Mouse (Mus musculus) 3134 (cell line): ENCODE measurements around the gene Mpp3.

Experiments used
- DNase-seq: peaks from one replicate; pipeline ENCODE4 v3.0.0-alpha.2; 2011; ENCODE audit warnings: low spot score; ENCODE audit not compliant: insufficient read length; ENCODE audit errors: extremely low read depth

Gene Mpp3

DNA sequence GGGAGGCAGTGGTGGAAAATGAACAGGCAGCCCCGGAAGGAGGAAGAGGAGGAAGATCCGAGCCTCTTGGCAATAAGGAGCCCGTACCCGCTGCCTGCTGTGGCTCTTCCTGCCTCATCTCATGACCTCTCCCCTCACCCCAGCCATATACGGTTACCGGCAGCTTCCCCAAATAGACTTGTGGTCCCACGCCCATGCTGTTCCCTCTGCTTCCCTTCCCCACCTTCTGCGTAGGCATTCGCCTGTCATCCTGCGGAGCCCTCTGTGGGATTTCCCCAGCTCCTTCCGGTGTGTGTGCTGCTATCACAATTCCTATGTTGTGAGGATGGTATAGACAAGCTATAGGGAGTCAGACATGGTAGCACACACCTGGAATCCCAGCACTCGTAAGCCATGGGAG is 46.4 kb downstream of the Mpp3 start:
- DNase-seq: no peak

DNA sequence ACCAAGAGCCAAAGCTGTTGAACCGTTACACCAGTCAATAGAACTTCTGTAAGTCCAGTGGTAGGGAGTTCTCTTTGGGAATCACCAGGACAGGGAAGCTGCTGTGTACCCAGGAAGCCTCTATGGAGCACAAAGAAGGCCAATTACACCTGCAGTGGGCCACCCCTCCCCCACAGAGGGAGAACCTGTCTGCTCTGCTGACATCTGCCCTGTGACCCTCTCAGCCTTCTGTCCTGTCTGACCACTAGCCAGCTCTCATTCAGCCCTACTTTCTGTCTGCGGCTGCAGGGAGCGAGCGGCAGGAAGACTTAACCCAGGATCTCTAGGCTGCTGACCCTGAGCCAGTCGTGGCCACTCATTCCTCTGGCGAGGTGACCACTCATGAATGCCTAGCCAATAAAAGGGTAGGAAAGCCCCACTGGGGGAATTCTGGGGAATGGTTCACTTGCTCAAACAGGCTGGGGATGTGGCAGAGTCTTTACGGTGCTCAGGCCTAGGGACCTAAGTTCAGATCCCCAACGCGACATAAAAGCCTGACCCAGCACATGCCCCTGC is 47.6 kb downstream of the Mpp3 start:
- DNase-seq: no peak

DNA sequence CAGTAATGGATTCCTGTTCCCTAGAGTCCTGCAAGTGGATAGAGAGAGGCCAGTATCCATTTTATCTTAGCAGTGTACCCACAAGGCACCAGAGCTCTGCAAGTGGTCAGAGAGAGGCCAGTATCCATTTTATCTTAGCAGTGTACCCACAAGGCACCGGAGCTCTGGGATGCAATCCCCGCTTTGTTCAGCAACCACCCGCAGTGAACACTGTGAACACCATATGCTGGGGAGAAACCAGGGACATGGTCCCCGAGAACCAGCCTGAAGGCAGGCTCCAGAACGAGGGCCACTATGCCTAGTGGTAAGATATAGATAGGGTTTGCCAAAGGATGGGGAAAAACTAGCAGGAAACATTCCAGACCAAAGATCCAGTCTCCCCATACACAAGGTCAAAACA is 49.1 kb downstream of the Mpp3 start:
- no peak for DNase-seq

- no peak for DNase-seq
Observed at GRCm38 (mm10) chr11:101976949-101977348, 51.3 kb downstream of the Mpp3 start.

DNA sequence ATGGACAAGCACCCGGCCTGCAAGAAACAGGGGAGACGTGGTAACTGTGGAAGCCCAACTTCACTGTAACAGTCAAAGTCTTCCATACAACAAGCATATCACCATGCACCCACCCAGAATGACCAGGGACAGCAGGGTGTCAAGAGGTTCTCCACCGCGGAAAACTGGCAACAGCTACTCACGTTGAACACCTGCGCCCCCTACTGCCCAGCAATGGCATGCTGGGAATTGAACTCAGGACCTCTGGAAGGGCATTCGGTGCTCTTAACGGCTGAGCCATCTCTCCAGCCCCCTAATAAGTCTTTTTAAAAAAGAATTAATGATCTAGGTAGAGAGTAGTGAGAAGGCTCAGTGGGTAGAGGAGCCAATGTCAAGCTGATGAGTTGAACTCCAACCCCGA is 53.3 kb downstream of the Mpp3 start:
- DNase-seq: no peak

- no peak for DNase-seq
Observed at GRCm38 (mm10) chr11:101974181-101974580, 54.1 kb downstream of the Mpp3 start.

- DNase-seq: no peak
Observed at GRCm38 (mm10) chr11:101973496-101973895, 54.8 kb downstream of the Mpp3 start.

DNA sequence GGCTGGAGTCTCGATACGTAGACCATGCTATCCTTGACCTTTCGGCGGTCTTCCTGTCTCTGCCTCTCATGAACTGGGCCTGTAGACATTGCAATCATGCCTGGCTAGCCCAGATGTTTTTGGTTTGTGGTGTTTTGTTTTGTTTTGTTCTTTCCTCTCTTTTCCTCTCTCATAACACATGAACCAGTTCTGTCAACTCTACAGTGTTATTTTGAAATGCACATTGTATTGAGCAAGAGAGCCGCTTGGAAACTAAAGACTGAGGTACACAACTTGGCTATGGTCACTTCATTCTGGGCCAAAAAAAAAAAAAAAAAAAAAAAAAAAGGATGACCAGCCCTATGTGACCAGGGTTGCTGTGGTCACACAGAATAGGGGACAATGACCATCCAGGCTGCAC is 55.6 kb downstream of the Mpp3 start:
- no peak for DNase-seq

DNA sequence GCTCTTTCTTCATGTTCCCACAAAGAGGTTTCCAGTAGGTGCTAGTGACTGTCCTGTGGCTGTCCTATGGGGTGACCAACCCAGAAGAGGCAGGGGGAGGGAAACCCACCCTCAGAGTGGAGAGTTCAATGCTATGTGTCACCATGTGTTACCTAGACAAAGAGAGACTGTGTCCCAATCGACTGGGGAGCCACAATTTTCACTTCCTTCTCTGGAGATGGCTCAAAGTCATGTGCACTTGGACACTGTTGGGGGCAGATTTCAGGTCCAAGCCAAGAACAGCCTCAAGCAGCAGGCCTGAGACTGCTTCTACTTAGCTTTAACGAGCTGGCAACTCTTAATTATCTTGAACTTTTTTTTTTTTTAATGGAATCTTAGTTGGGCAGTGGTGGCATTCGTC is 56.2 kb downstream of the Mpp3 start:
- no peak for DNase-seq

DNA sequence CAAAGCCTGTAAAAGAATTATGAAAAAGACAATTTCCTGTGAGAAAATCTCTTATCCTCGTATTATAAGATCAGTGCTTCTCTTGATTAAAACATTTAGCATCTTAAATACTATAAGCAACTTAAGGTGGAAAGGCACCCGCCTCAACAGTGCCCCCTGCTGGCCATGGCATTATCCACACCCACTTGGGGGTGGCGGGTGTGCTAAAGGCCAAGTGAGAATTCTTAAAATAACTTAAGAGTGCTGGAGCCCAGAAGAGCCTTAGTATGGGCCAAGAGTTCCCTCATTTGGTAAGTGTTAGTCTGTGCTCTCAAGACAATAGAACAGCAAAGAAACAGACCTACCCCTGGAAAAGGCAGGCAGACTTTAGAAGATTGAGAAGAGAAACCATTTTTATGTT is 56.9 kb downstream of the Mpp3 start:
- DNase-seq: peak; percentile 52

DNA sequence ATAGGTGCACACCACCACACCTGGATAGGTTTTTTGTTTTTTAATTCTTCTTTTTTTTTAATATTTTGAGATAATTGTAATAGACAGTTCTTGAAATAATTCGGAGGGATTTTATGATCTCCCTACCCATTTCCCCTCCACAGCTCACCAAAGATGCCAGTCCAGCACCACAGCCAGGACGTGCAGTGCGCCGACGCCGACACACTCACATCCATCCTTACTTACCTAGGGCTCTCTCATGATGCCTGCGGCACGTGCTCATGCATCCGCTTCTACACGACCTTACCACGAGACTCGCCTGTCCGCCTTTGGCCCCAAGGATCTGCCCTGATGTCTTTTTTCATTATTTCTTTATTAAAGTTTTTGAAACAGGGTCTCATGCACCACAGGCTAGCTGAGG is 58.4 kb downstream of the Mpp3 start:
- DNase-seq: no peak

- peak; percentile 40 for DNase-seq
Observed at GRCm38 (mm10) chr11:101968791-101969190, 59.5 kb downstream of the Mpp3 start.

- no peak for DNase-seq
Observed at GRCm38 (mm10) chr11:101968311-101968710, 60.0 kb downstream of the Mpp3 start.

GRCm38 (mm10) chr11:101966965-101967614 is 61.2 kb downstream of the Mpp3 start, which contains the start of gene Sost:
Gene Sost (minus strand): TSS chr11:101967015.
- no peak for DNase-seq

DNA sequence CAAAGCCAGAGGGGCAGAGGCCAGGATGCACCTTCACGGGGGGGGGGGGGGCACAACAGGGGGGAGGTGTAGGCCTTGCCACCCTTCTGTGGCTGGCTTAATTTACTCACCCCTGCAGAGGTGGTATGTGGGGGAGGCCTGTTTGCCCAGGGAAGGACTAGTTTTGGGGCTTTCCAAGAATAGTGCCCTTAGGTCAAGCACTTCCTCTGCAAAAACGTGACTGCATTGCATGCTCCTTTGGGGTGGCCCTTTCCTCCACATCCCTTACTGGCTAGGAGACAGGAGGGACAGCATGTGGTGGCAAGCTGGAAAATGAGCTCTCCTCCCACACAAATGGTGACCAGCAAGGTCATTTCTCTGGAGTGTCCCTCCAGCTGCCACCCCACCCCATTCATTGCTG is 62.7 kb downstream of the Mpp3 start:
- no peak for DNase-seq

GRCm38 (mm10) chr11:101964647-101965046 is 63.6 kb downstream of the Mpp3 start:
- DNase-seq: no peak

- no peak for DNase-seq
Observed at GRCm38 (mm10) chr11:101963473-101964291, 64.6 kb downstream of the Mpp3 start.

DNA sequence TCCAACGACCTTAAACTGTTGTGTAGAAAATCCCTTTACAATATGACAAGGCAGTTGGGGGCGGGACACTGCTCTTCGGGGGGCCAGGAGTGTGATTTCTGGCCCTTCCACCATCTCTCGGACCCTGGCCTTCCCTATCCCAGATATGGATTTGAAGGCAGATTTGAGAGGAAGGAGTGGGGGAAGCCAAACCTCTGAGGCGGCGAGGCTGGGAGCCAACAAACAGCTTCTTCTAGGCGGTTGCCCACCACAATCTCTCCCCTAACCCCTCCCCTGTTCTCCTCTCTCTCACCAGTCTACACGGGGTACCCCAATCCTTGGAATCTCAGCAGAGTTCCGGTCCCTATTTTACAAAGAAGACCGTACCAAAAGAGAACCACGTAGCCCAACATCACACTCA is 65.2 kb downstream of the Mpp3 start:
- no peak for DNase-seq

DNA sequence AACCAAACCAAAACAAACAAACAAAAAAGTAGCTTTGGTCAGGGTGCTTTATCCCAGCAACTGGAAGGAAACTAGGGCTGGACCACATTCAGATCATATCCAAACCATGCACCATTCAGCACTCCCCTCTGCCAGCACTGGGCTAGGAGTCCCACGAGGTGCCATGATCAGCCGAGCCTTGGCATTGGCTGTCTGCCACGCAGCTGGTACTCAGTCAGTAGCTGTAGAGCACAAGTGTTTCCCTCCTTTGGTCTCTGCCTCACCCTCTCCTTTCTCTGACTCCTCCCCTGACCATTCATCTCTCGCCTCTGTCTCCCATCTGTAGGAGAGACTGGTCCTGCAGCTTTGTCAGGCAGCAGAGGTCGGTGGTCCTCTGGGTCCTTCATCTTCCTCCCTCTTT is 70.8 kb downstream of the Mpp3 start:
- no peak for DNase-seq

DNA sequence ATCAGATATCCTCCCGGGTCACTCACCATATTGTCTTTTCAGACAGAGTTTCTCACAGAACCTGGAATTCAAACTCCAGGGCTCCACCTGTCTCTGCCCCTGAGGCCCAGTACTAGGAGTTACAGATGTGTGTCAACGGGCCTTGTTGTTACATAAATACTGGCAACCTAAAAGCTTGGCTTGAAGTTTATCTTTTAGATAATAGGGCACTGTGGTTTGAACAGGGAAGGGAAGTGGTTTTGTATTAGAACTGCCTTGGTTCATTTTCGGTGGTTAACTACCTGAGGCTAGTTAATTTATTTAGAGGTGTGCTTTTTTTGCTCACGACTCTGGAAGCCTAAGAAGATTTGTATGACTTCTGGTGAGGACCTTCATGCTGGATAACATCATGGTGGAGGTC is 74.8 kb downstream of the Mpp3 start:
- DNase-seq: no peak

GRCm38 (mm10) chr11:101952541-101953341 is 75.5 kb downstream of the Mpp3 start:
- no peak for DNase-seq
